Mouse (Mus musculus) heart, embryonic 15.5 days (tissue): Measurements from ENCODE around the gene Ces1e. TPM values are rescaled to one million over a fixed set of nuclear protein-coding genes. Genes with fewer than 3 reads are reported as not detected.

ENCODE experiments used
- ATAC-seq: fragments of 200-750 bp; cut with Nextera tagmentation; replicated peaks from 2 replicates; pipeline ENCODE4 v1.8.0; 2017; ENCODE audit warnings: low read depth, moderate TSS enrichment; ENCODE audit not compliant: insufficient number of reproducible peaks, insufficient read depth, low FRiP score
- H3K27ac ChIP-seq: fragments of 300-500 bp; sonication (generic); 2 replicates; pipeline ENCODE4 v1.5.1; 2015; ENCODE audit warnings: mild to moderate bottlenecking, inconsistent platforms
- H3K27me3 ChIP-seq: fragments of 300-500 bp; sonication (generic); 2 replicates; pipeline ENCODE4 v1.6.1; 2015; ENCODE audit warnings: inconsistent platforms
- H3K36me3 ChIP-seq: fragments of 300-500 bp; sonication (generic); 2 replicates; pipeline ENCODE4 v1.6.1; 2015; ENCODE audit warnings: mild to moderate bottlenecking, inconsistent platforms
- H3K4me1 ChIP-seq: fragments of 300-500 bp; sonication (generic); replicated peaks from 2 replicates; pipeline ENCODE4 v1.6.1; 2015; ENCODE audit warnings: inconsistent platforms
- H3K4me2 ChIP-seq: fragments of 300-500 bp; sonication (generic); 2 replicates; pipeline ENCODE4 v1.6.1; 2015; ENCODE audit warnings: inconsistent platforms, mild to moderate bottlenecking, moderate library complexity
- H3K4me3 ChIP-seq: fragments of 300-500 bp; sonication (generic); 2 replicates; pipeline ENCODE4 v1.5.1; 2015; ENCODE audit warnings: mild to moderate bottlenecking, inconsistent platforms
- H3K9ac ChIP-seq: fragments of 300-500 bp; sonication (generic); 2 replicates; pipeline ENCODE4 v1.6.1; 2015; ENCODE audit warnings: mild to moderate bottlenecking, inconsistent platforms
- H3K9me3 ChIP-seq: fragments of 300-500 bp; sonication (generic); replicated peaks from 2 replicates; pipeline ENCODE4 v1.6.1; 2016; ENCODE audit warnings: inconsistent platforms
- WGBS: fragments of 180-500 bp; shearing (Covaris S2); methylation state at CpG from one replicate; pipeline ENCODE4 v1.1.7; 2015; ENCODE audit warnings: mixed read lengths; 5-methylcytosine and 5-hydroxymethylcytosine counted together
- polyA plus RNA-seq: library from polyadenylated mRNA; unstranded; fragments of >200 nt; fragmentation: Nextera tagmentation; extraction: Ambion mirVana; gene quantifications from 2 replicates; pipeline ENCODE4 v1.2.1, GENCODE M21; 2015

Ces1e gene
- polyA plus RNA-seq: 0.18 and 0.43 TPM in 2 replicates

- H3K36me3 ChIP-seq: no peaks in the 10 kb centered on the region
These were observed at the start of gene Ces1e for GRCm38 (mm10) chr8:93229446-93229845. Gene Ces1e (minus strand): TSS chr8:93229619.

DNA sequence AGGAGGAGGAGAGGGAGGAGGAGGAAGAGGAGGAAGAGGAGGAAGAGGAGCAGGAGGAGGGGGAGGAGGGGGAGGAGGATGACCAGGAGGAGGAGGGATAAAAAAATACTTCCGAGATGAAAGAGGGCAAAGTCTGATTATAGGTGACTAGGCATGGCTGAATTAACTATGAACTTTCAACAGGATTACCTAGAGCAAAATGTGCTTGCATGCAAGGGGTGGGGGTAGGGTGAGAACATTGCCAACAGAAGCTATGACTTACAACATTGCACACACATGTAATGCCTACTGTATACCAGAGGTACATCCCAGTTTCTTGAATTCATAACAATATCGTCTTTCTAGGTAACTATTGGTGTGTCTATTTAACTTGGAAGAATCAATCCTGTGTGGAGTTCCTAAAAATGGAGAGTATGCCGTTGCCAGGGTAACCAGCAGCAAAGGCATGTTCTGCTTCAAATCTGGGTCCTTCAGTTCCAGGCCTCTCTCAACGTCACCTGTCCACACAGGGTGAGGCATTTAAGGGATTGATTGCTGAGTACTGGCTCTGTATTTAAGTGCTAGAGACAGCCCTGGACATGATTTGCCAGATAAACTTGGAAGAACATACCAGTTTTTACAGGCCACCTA lies 48.9 kb upstream of the Ces1e start:
- H3K36me3 ChIP-seq: no peaks in the 10 kb centered on the region
- no peak overlapping the region for H3K4me3 ChIP-seq
- H3K4me1 ChIP-seq: no peaks in the 10 kb centered on the region
- H3K27ac ChIP-seq: no peak overlapping the region
- WGBS: 72% methylated on average over 4 of the region's 4 CpGs
- H3K27me3 ChIP-seq: no peaks in the 10 kb centered on the region
- H3K4me2 ChIP-seq: no peak overlapping the region
- no peak for ATAC-seq
- no peak overlapping the region for H3K9ac ChIP-seq
- no peaks in the 10 kb centered on the region for H3K9me3 ChIP-seq

More at GRCm38 (mm10) chr8:93229446-93229845, at the start of gene Ces1e:
- ATAC-seq: no peak
- Histone ChIP-seq H3K4me3 (no peak within 1 kb of the TSS), H3K4me2 (no peak within 1 kb of the TSS), H3K9me3 (no peaks in the 10 kb centered on the region), H3K4me1 (no peaks in the 10 kb centered on the region), H3K9ac (no peak within 1 kb of the TSS), H3K27ac (no peak within 1 kb of the TSS), H3K27me3 (no peaks in the 10 kb centered on the region)

DNA sequence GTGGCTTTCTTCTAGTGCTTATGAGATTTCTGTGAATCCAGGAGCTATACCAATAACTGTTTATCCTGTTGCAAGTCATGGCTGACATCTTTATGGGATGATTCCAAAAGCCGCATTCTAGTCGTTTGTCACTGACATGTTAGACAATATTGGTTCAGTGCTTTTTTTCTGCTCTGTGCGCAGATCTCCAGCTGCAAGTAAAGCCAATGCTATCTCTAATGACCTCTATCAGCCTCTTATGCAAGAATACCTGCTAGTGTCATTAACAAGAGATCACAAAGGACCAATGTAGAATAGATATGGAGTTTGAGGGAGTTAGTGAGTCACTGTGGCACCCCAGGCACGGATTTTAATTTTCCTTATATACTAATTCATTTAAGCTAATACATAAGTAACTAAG lies 45.2 kb upstream of the Ces1e start:
- WGBS: 74% methylated on average over 4 of the region's 4 CpGs
- no peaks in the 10 kb centered on the region for H3K36me3 ChIP-seq
- H3K4me3 ChIP-seq: no peak overlapping the region
- no peaks in the 10 kb centered on the region for H3K4me1 ChIP-seq
- H3K4me2 ChIP-seq: no peak overlapping the region
- no peak for ATAC-seq
- no peaks in the 10 kb centered on the region for H3K9me3 ChIP-seq
- H3K27me3 ChIP-seq: no peaks in the 10 kb centered on the region
- H3K27ac ChIP-seq: no peak overlapping the region
- H3K9ac ChIP-seq: no peak overlapping the region

- Histone ChIP-seq H3K27me3 (no peaks in the 10 kb centered on the region), H3K27ac (no peak overlapping the region), H3K9ac (no peak overlapping the region), H3K36me3 (no peaks in the 10 kb centered on the region), H3K4me1 (no peaks in the 10 kb centered on the region), H3K9me3 (no peaks in the 10 kb centered on the region), H3K4me3 (no peak overlapping the region), H3K4me2 (no peak overlapping the region)
- WGBS: 76% methylated on average over 3 of the region's 3 CpGs
- ATAC-seq: no peak
These were observed 43.9 kb upstream of the Ces1e start for GRCm38 (mm10) chr8:93273321-93273720.

DNA sequence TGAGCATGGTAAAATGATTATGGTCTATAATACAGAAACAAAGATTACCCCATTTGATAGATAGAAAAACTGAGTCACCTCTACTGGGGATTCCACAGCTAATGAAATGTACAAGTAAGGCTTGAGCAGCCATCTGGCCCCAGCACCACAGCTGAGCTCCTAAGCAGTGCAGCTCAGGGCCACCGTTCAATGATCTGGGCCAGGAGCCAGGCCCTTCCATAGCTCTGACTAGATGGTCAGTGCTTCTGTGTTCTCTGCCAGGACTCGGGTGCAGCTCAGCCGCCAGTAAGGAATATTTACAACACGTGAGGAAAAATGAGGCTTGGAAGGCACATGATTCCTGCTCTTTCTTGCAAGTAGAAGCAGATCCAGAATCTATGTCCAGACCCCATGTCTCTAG lies 43.3 kb upstream of the Ces1e start:
- 62% methylated on average over 4 of the region's 4 CpGs for WGBS
- Histone ChIP-seq H3K9ac (no peak overlapping the region), H3K27ac (no peak overlapping the region), H3K36me3 (no peaks in the 10 kb centered on the region), H3K27me3 (no peaks in the 10 kb centered on the region), H3K4me1 (no peaks in the 10 kb centered on the region), H3K9me3 (no peaks in the 10 kb centered on the region), H3K4me3 (no peak overlapping the region), H3K4me2 (no peak overlapping the region)
- no peak for ATAC-seq

DNA sequence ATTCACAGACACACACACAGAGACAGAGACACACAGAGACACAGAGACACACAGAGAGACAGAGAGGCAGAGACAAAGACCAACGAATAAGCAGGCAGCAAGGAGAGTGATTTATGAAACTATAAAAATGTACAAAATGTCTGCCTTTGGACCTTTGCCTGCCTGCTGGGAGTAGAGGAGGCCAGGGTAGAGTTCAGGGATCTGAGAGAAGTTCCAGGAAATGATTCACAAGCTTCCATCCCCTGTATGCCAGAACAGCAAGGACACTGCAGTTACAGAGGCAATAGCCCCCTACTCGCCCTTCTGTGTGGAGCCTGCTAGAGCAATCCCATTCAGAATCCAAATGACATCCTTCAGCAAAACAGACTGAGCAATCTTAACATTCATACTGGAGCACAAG lies 32.0 kb upstream of the Ces1e start:
- H3K36me3 ChIP-seq: no peaks in the 10 kb centered on the region
- H3K4me2 ChIP-seq: no peak overlapping the region
- H3K9me3 ChIP-seq: no peaks in the 10 kb centered on the region
- H3K4me3 ChIP-seq: no peak overlapping the region
- H3K27me3 ChIP-seq: no peaks in the 10 kb centered on the region
- H3K4me1 ChIP-seq: no peaks in the 10 kb centered on the region
- H3K27ac ChIP-seq: no peak overlapping the region
- H3K9ac ChIP-seq: no peak overlapping the region
- ATAC-seq: no peak
- 55% methylated on average over 2 of the region's 2 CpGs for WGBS

- H3K27ac ChIP-seq: no peak overlapping the region
- no peaks in the 10 kb centered on the region for H3K9me3 ChIP-seq
- no peak for ATAC-seq
- H3K4me3 ChIP-seq: no peak overlapping the region
- H3K4me1 ChIP-seq: no peaks in the 10 kb centered on the region
- H3K4me2 ChIP-seq: no peak overlapping the region
- H3K36me3 ChIP-seq: no peaks in the 10 kb centered on the region
- 97% methylated on average over 1 of the region's 1 CpGs for WGBS
- no peaks in the 10 kb centered on the region for H3K27me3 ChIP-seq
- no peak overlapping the region for H3K9ac ChIP-seq
These were observed 23.0 kb upstream of the Ces1e start for GRCm38 (mm10) chr8:93252400-93252925.

- Histone ChIP-seq H3K4me1 (no peaks in the 10 kb centered on the region), H3K27ac (no peak overlapping the region), H3K9me3 (no peaks in the 10 kb centered on the region), H3K4me2 (no peak overlapping the region), H3K27me3 (no peaks in the 10 kb centered on the region), H3K4me3 (no peak overlapping the region), H3K9ac (no peak overlapping the region), H3K36me3 (no peaks in the 10 kb centered on the region)
- ATAC-seq: no peak
- WGBS: 62% methylated on average over 2 of the region's 2 CpGs
These were observed 16.6 kb upstream of the Ces1e start for GRCm38 (mm10) chr8:93246057-93246456.

GRCm38 (mm10) chr8:93239884-93240283 lies 10.5 kb upstream of the Ces1e start:
- H3K4me3 ChIP-seq: no peak overlapping the region
- H3K36me3 ChIP-seq: no peaks in the 10 kb centered on the region
- H3K9ac ChIP-seq: no peak overlapping the region
- H3K27ac ChIP-seq: no peak overlapping the region
- no peak overlapping the region for H3K4me2 ChIP-seq
- H3K9me3 ChIP-seq: no peaks in the 10 kb centered on the region
- ATAC-seq: no peak
- no peaks in the 10 kb centered on the region for H3K27me3 ChIP-seq
- H3K4me1 ChIP-seq: no peaks in the 10 kb centered on the region

DNA sequence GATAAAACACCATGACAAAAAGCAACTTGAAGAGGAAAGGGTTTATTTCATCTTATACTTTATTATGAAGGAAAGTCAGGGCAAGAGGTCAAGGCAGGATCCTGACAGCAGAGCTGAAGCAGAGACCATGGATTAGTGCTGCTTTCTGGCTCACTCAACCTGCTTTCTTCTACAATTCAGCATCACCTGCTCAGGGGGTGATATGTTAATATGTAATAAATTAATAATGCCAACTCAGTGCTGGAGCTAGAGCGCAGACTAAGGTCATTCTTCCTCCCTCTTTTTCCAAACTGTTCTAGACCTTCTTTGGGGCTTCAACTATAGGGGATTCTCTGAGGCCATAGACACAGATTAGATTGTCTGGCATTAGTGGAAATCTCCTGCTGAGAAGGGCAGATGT lies 6.3 kb upstream of the Ces1e start:
- Histone ChIP-seq H3K4me3 (no peak overlapping the region), H3K4me2 (no peak overlapping the region), H3K27ac (no peak overlapping the region), H3K36me3 (no peaks in the 10 kb centered on the region), H3K27me3 (no peaks in the 10 kb centered on the region), H3K9ac (no peak overlapping the region), H3K4me1 (no peaks in the 10 kb centered on the region), H3K9me3 (no peaks in the 10 kb centered on the region)
- 89% methylated on average over 1 of the region's 1 CpGs for WGBS
- no peak for ATAC-seq

DNA sequence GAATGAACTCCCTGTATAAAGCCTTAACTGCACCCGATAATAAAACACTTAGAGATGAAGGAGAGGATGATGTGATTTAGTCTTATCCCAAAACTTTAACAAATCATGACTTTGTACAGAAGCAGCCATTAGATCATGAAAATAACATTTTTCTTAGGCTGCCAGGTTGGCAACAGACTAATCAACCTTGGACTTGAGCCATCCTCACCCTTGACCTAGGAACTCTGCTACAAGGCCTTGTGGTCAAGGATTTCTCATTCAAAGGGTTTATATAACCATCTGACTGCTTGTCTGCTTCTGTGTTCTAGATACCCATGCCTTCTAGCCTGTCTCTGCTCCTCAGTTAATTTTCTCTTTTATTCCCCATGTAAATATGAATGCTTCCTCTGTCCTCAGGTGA lies 5.3 kb upstream of the Ces1e start:
- H3K27me3 ChIP-seq: no peaks in the 10 kb centered on the region
- H3K9me3 ChIP-seq: no peaks in the 10 kb centered on the region
- H3K9ac ChIP-seq: no peak overlapping the region
- no peak overlapping the region for H3K4me3 ChIP-seq
- no peak overlapping the region for H3K4me2 ChIP-seq
- H3K27ac ChIP-seq: no peak overlapping the region
- no peaks in the 10 kb centered on the region for H3K4me1 ChIP-seq
- no peak for ATAC-seq
- H3K36me3 ChIP-seq: no peaks in the 10 kb centered on the region
- WGBS: 78% methylated on average over 1 of the region's 1 CpGs

GRCm38 (mm10) chr8:93234068-93234467 lies 4.6 kb upstream of the Ces1e start:
- Histone ChIP-seq H3K36me3 (no peaks in the 10 kb centered on the region), H3K9ac (no peak overlapping the region), H3K9me3 (no peaks in the 10 kb centered on the region), H3K27me3 (no peaks in the 10 kb centered on the region), H3K4me3 (no peak overlapping the region), H3K4me1 (no peaks in the 10 kb centered on the region), H3K4me2 (no peak overlapping the region), H3K27ac (no peak overlapping the region)
- no peak for ATAC-seq
- WGBS: 79% methylated on average over 6 of the region's 6 CpGs
